Mouse (Mus musculus): ENCODE results near the gene Hist2h2ab.

DNA sequence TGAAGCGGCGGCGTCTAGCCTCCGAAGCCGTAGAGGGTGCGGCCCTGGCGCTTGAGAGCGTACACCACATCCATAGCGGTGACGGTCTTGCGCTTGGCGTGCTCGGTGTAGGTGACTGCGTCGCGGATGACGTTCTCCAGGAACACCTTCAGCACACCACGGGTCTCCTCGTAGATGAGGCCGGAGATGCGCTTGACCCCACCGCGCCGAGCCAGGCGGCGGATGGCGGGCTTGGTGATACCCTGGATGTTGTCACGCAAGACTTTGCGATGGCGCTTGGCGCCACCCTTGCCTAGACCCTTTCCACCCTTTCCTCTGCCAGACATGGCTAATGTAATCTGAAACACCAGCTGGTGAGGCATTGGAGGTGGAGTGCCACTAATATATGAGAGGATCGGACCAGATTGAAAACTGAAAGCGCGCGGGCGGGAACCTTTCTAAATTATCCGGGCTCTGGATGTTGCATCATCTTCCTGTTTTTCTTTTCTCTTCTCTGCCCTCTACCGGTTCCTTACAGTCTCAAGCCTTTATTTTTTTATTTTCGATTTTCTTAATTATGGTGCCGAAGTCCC, 43.4 kb downstream of the Hist2h2ab start, which contains the start of gene Hist2h4:
- TF ChIP-seq POLR2A (IDR thresholded peaks at IDR 0.05; ENCODE audit: borderline replicate concordance, extremely low read depth, low read depth, low read length) (peak; percentile 100), CTCF (IDR thresholded peaks at IDR 0.05; ENCODE audit: insufficient read depth, low read length) (0 out of 2 replicates have a peak, but pooled peaks have one; percentile 5)
